Mouse (Mus musculus) megakaryocyte, adult 5-6 weeks (primary cell): ENCODE measurements around the gene Adamts4. TPM values are rescaled to one million over a fixed set of nuclear protein-coding genes. Genes with fewer than 3 reads are reported as not detected.

Experiments
- ATAC-seq: 2 replicates; pipeline ENCODE4 v1.8.0; 2016; ENCODE audit warnings: mild to moderate bottlenecking, inconsistent platforms; ENCODE audit not compliant: poor library complexity, severe bottlenecking
- total RNA-seq, 2 experiments: library from RNA; stranded (forward) in 1 of 2; stranded (reverse) in 1 of 2; fragments of 153-499, 151-499 nt in 1 of 2; fragments of 221-1000, 200-1000 nt in 1 of 2; gene quantifications; 2 replicates each; pipeline versions ENCODE4 v1.2.3 to v1.2.4; 2015 to 2017

Adamts4 gene
- total RNA-seq (2015) (not detected in 2 replicates), total RNA-seq (2017) (0.12 TPM in 1 of 2 replicates, not detected in the other)

GRCm38 (mm10) chr1:171249913-171250600 lies at the start of gene Adamts4:
Gene Adamts4, plus strand, starts transcription at chr1:171250421.
- ATAC-seq, result no peak

- ATAC-seq, result no peak
Measured at GRCm38 (mm10) chr1:171200769-171201168, 49.5 kb upstream of the Adamts4 start.

- ATAC-seq, result no peak
Measured at GRCm38 (mm10) chr1:171203471-171204248, 46.6 kb upstream of the Adamts4 start.

GRCm38 (mm10) chr1:171204249-171204644 lies 46.0 kb upstream of the Adamts4 start:
- no peak for ATAC-seq

GRCm38 (mm10) chr1:171205704-171206493 lies 44.3 kb upstream of the Adamts4 start:
- ATAC-seq, result no peak

- ATAC-seq, result no peak
Measured at GRCm38 (mm10) chr1:171209409-171209808, 40.8 kb upstream of the Adamts4 start.

GRCm38 (mm10) chr1:171212854-171213253 lies 37.4 kb upstream of the Adamts4 start:
- no peak for ATAC-seq

- ATAC-seq, result no peak
Measured at GRCm38 (mm10) chr1:171213801-171214496, 36.3 kb upstream of the Adamts4 start, which contains the start of gene Nr1i3. Gene Nr1i3, plus strand, starts transcription at chr1:171213970.

- ATAC-seq, result no peak
Measured at GRCm38 (mm10) chr1:171216241-171216955, 33.8 kb upstream of the Adamts4 start.

GRCm38 (mm10) chr1:171220871-171221270 lies 29.4 kb upstream of the Adamts4 start:
- peak; percentile 34; the same call in 1 of the 2 replicates for ATAC-seq

- no peak for ATAC-seq
Measured at GRCm38 (mm10) chr1:171221281-171222193, 28.7 kb upstream of the Adamts4 start.

- peak; percentile 93 for ATAC-seq
Measured at GRCm38 (mm10) chr1:171222238-171223155, 27.7 kb upstream of the Adamts4 start, which contains the start of gene Tomm40l. Gene Tomm40l, minus strand, starts transcription at chr1:171222514.

GRCm38 (mm10) chr1:171223168-171223567 lies 27.1 kb upstream of the Adamts4 start:
- ATAC-seq, result no peak

GRCm38 (mm10) chr1:171223796-171224195 lies 26.4 kb upstream of the Adamts4 start:
- ATAC-seq, result no peak

- ATAC-seq, result no peak
Measured at GRCm38 (mm10) chr1:171224857-171225256, 25.4 kb upstream of the Adamts4 start, which contains the start of gene Apoa2. Gene Apoa2, plus strand, starts transcription at chr1:171225054.

- ATAC-seq, result no peak
Measured at GRCm38 (mm10) chr1:171226780-171227179, 23.4 kb upstream of the Adamts4 start.

- ATAC-seq, result no peak
Measured at GRCm38 (mm10) chr1:171227879-171228278, 22.3 kb upstream of the Adamts4 start.

- no peak for ATAC-seq
Measured at GRCm38 (mm10) chr1:171229750-171230149, 20.5 kb upstream of the Adamts4 start.
